Mouse (Mus musculus) bone marrow, adult 2 months (tissue): Measurements from ENCODE around the gene Cutc.

Experiments used
- CTCF ChIP-seq: fragments of 200-500 bp; IDR thresholded peaks from 2 replicates; pipeline ENCODE4 v1.5.1; 2011; ENCODE audit warnings: low read length, control low read depth; ENCODE audit not compliant: control insufficient read depth, insufficient read depth
- POLR2A ChIP-seq: fragments of 200-500 bp; IDR thresholded peaks from 2 replicates; pipeline ENCODE4 v1.6.1; 2011; ENCODE audit warnings: low read depth, mild to moderate bottlenecking, control low read depth, low read length, borderline replicate concordance; ENCODE audit not compliant: control insufficient read depth

- TF ChIP-seq POLR2A: no peak
- no peak for TF ChIP-seq CTCF
Measured at GRCm38 (mm10) chr19:43809331-43809730, 56.5 kb downstream of the Cutc start.
